Comparison of ENCODE assay signal across 9 mouse cellular contexts in the genomic region with DNA sequence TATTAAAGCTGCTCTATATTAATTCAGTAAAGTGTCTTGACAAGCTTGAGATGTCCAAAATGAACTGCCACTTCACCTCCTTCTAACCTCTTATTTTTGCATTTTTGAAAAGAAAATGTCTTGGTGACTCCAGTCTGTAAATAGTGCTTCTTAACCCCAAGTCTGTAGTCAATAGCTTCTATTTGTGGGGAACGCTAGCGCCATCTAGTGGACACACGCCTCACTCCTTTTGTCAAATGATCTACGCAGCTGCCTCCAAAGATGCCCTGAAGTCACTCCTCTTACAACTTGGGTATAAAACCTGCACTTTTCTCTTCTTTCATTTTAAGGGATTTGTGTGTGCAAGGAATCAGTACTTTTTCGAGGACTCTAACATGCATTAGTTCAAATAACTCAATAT.
DNase-seq lines count a peak whose midpoint lies in the region; TF ChIP-seq lines count a peak whose summit lies in the region.
"Had no signal": no experiment of that assay in that cellular context is flagged by ENCODE, and none has a peak within 500 bp of the region (broad histone marks: within the 10 kb centered on the region; RNA-seq: fewer than 3 reads in every experiment).

No protein-coding gene starts in this region.

- H3K4me3 ChIP-seq in gastrocnemius, adult 2 months, result no peak overlapping the region
- H3K4me3 ChIP-seq: liver, embryonic 15.5 days had no signal

- no peak overlapping the region for H3K27ac ChIP-seq in gastrocnemius, adult 2 months
- H3K27ac ChIP-seq: liver, embryonic 15.5 days had no signal

- intact Hi-C loops in gastrocnemius, adult 2 months (cut with DNase I), result loop anchor here (10.0 kb wide), 1 partner anchor 273 kb away; no protein-coding TSS in a partner anchor

- peak; percentile 80 for TF ChIP-seq CTCF in gastrocnemius, adult 2 months (IDR thresholded peaks at IDR 0.05)

- DNase-seq in gastrocnemius, adult 2 months, result peak; percentile 35
- DNase-seq in gastrocnemius, postnatal 25 days, result no peak
- DNase-seq in ZHBTc4 (ENCODE audit: low read depth, low spot score), result peak; percentile 79
- DNase-seq in cerebellum, postnatal 14 days, result peak; percentile 77 to 84
- DNase-seq in gastrocnemius, postnatal 10 days, result peak; percentile 65
- DNase-seq in layer of hippocampus, adult 9-11 months, result peak; percentile 28
- DNase-seq in lung, postnatal 36 days, result peak; percentile 75
- peak; percentile 83 for DNase-seq in right cerebral cortex, postnatal 14 days
